Mouse (Mus musculus) liver, adult 2 months (tissue): ENCODE measurements at regions not wholly inside any gene's neighbourhood (a gene's known extent, or its start where the extent isn't known, plus 50 kb on each side); places are given as distances from the start of the nearest gene placed in this dataset.

Source experiments
- DNase-seq: peaks from one replicate; pipeline ENCODE4 v3.0.0-alpha.2; 2011; ENCODE audit warnings: low read depth, low spot score; ENCODE audit errors: extremely low read depth
- H3K27ac ChIP-seq: fragments of 200-500 bp; replicated peaks from 2 replicates; pipeline ENCODE4 v1.5.1; 2012; ENCODE audit warnings: low read depth, mild to moderate bottlenecking, control low read depth, inconsistent platforms, low read length; ENCODE audit not compliant: insufficient read depth
- H3K27me3 ChIP-seq: fragments of 200-500 bp; 2 replicates; pipeline ENCODE4 v1.6.1; 2012; ENCODE audit warnings: mild to moderate bottlenecking, moderate library complexity, low read length, inconsistent platforms; ENCODE audit not compliant: control insufficient read depth, insufficient read depth
- H3K36me3 ChIP-seq: fragments of 200-500 bp; 2 replicates; pipeline ENCODE4 v1.6.1; 2012; ENCODE audit warnings: low read length, inconsistent platforms; ENCODE audit not compliant: control insufficient read depth, insufficient read depth
- H3K4me1 ChIP-seq: fragments of 200-500 bp; 2 replicates; pipeline ENCODE4 v1.6.1; 2011; ENCODE audit warnings: low read length; ENCODE audit not compliant: control insufficient read depth, insufficient read depth
- H3K4me3 ChIP-seq: fragments of 200-500 bp; 2 replicates; pipeline ENCODE4 v1.5.1; 2011; ENCODE audit warnings: low read depth, mild to moderate bottlenecking, control low read depth, low read length, moderate library complexity; ENCODE audit not compliant: insufficient read depth
- H3K79me2 ChIP-seq: fragments of 200-500 bp; 2 replicates; pipeline ENCODE4 v1.6.1; 2012; ENCODE audit warnings: inconsistent platforms, mild to moderate bottlenecking, low read length, moderate library complexity; ENCODE audit not compliant: control insufficient read depth, insufficient read depth
- H3K9ac ChIP-seq: fragments of 200-500 bp; 2 replicates; pipeline ENCODE4 v1.6.1; 2012; ENCODE audit warnings: low read depth, mild to moderate bottlenecking, control low read depth, inconsistent platforms, low read length
- CTCF ChIP-seq: fragments of 200-500 bp; IDR thresholded peaks from 2 replicates; pipeline ENCODE4 v1.5.1; 2011; ENCODE audit warnings: low read depth, low read length, control low read depth
- POLR2A ChIP-seq: fragments of 200-500 bp; IDR thresholded peaks from 2 replicates; pipeline ENCODE4 v1.6.1; 2011; ENCODE audit warnings: low read length, control low read depth; ENCODE audit not compliant: insufficient read depth; ENCODE audit errors: extremely low read depth
- WGBS: fragments of 180-500 bp; shearing (Covaris S2); methylation state at CpG from one replicate; pipeline ENCODE4 v1.1.7; 2018; 5-methylcytosine and 5-hydroxymethylcytosine counted together

- H3K4me1 ChIP-seq = no peaks in the 10 kb centered on the region
- DNase-seq = no peak
- no peak overlapping the region for H3K27ac ChIP-seq
- no peaks in the 10 kb centered on the region for H3K36me3 ChIP-seq
- 80% methylated on average over 10 of the region's 10 CpGs for WGBS
- no peaks in the 10 kb centered on the region for H3K27me3 ChIP-seq
- H3K9ac ChIP-seq = no peak overlapping the region
- TF ChIP-seq POLR2A (no peak), CTCF (no peak)
- no peak overlapping the region for H3K4me3 ChIP-seq
- no peaks in the 10 kb centered on the region for H3K79me2 ChIP-seq
These were observed 254.7 kb downstream of the Cxcl12 start for GRCm38 (mm10) chr6:117422846-117423573.

GRCm38 (mm10) chr6:117426363-117426762, 258.0 kb downstream of the Cxcl12 start:
- no peaks in the 10 kb centered on the region for H3K79me2 ChIP-seq
- H3K9ac ChIP-seq = no peak overlapping the region
- H3K4me3 ChIP-seq = no peak overlapping the region
- no peaks in the 10 kb centered on the region for H3K36me3 ChIP-seq
- TF ChIP-seq CTCF (no peak), POLR2A (no peak)
- no peaks in the 10 kb centered on the region for H3K4me1 ChIP-seq
- whole genome bisulfite sequencing = 92% methylated on average over 5 of the region's 5 CpGs
- H3K27me3 ChIP-seq = no peaks in the 10 kb centered on the region
- no peak for DNase-seq
- no peak overlapping the region for H3K27ac ChIP-seq

- H3K27ac ChIP-seq = no peak overlapping the region
- no peak for TF ChIP-seq CTCF
- TF ChIP-seq POLR2A = no peak
- no peaks in the 10 kb centered on the region for H3K36me3 ChIP-seq
- no peaks in the 10 kb centered on the region for H3K79me2 ChIP-seq
- H3K27me3 ChIP-seq = no peaks in the 10 kb centered on the region
- WGBS = 49% methylated on average over 12 of the region's 12 CpGs
- no peaks in the 10 kb centered on the region for H3K4me1 ChIP-seq
- H3K4me3 ChIP-seq = no peak overlapping the region
- DNase-seq = no peak
- H3K9ac ChIP-seq = no peak overlapping the region
These were observed 259.2 kb downstream of the Cxcl12 start for GRCm38 (mm10) chr6:117427351-117428142.

GRCm38 (mm10) chr6:117428441-117428840, 260.1 kb downstream of the Cxcl12 start:
- Histone ChIP-seq H3K9ac (no peak overlapping the region), H3K27ac (no peak overlapping the region), H3K27me3 (no peaks in the 10 kb centered on the region), H3K79me2 (no peaks in the 10 kb centered on the region), H3K4me1 (no peaks in the 10 kb centered on the region), H3K36me3 (no peaks in the 10 kb centered on the region), H3K4me3 (no peak overlapping the region)
- WGBS = 92% methylated on average over 11 of the region's 11 CpGs
- TF ChIP-seq CTCF = no peak
- TF ChIP-seq POLR2A = no peak
- DNase-seq = no peak

- TF ChIP-seq POLR2A (no peak), CTCF (peak; percentile 29; the same call in 1 of the 2 replicates)
- 83% methylated on average over 15 of the region's 15 CpGs for WGBS
These were observed 262.8 kb downstream of the Cxcl12 start for GRCm38 (mm10) chr6:117430876-117431781.

More at GRCm38 (mm10) chr6:117430876-117431781, 262.8 kb downstream of the Cxcl12 start:
- H3K79me2 ChIP-seq = no peaks in the 10 kb centered on the region
- no peaks in the 10 kb centered on the region for H3K36me3 ChIP-seq
- H3K9ac ChIP-seq = no peak overlapping the region
- H3K4me1 ChIP-seq = no peaks in the 10 kb centered on the region
- peak; percentile 37 for DNase-seq
- no peak overlapping the region for H3K27ac ChIP-seq
- H3K27me3 ChIP-seq = no peaks in the 10 kb centered on the region
- H3K4me3 ChIP-seq = no peak overlapping the region
